Mouse (Mus musculus) stomach, postnatal 0 days (tissue): ENCODE results near the gene Foxn1. TPM values are rescaled to one million over a fixed set of nuclear protein-coding genes. Genes with fewer than 3 reads are reported as not detected.

Source experiments
- ATAC-seq: fragments of 200-750 bp; cut with Nextera tagmentation; 2 replicates; pipeline ENCODE4 v1.8.0; 2017; ENCODE audit not compliant: low FRiP score, low TSS enrichment
- DNase-seq: peaks from one replicate; pipeline ENCODE4 v3.0.0-alpha.2; 2016; ENCODE audit warnings: low spot score
- H3K27ac ChIP-seq: fragments of 300-500 bp; sonication (generic); replicated peaks from 2 replicates; pipeline ENCODE4 v1.5.1; 2014; ENCODE audit warnings: mild to moderate bottlenecking, control low read depth
- H3K27me3 ChIP-seq: fragments of 300-500 bp; sonication (generic); 2 replicates; pipeline ENCODE4 v1.6.1; 2014; ENCODE audit warnings: low read length; ENCODE audit not compliant: control insufficient read depth, insufficient read depth
- H3K36me3 ChIP-seq: fragments of 300-500 bp; sonication (generic); 2 replicates; pipeline ENCODE4 v1.6.1; 2014; ENCODE audit warnings: low read length, mixed read lengths; ENCODE audit not compliant: control insufficient read depth, insufficient read depth
- H3K4me1 ChIP-seq: fragments of 300-500 bp; sonication (generic); replicated peaks from 2 replicates; pipeline ENCODE4 v1.6.1; 2014; ENCODE audit warnings: antibody characterized with exemption; ENCODE audit not compliant: control insufficient read depth, insufficient read depth
- H3K4me2 ChIP-seq: fragments of 300-500 bp; sonication (generic); replicated peaks from 2 replicates; pipeline ENCODE4 v1.6.1; 2014; ENCODE audit warnings: low read depth, mild to moderate bottlenecking, control low read depth, moderate library complexity
- H3K4me3 ChIP-seq: fragments of 300-500 bp; sonication (generic); 2 replicates; pipeline ENCODE4 v1.5.1; 2014; ENCODE audit warnings: low read depth, low read length, control low read depth
- H3K9ac ChIP-seq: fragments of 300-500 bp; sonication (generic); 2 replicates; pipeline ENCODE4 v1.6.1; 2014; ENCODE audit warnings: mild to moderate bottlenecking, low read length, control low read depth, mixed read lengths
- H3K9me3 ChIP-seq: fragments of 300-500 bp; sonication (generic); 2 replicates; pipeline ENCODE4 v1.6.1; 2016; ENCODE audit warnings: low read length; ENCODE audit not compliant: control insufficient read depth
- CTCF ChIP-seq: IDR thresholded peaks from 2 replicates; pipeline ENCODE4 v1.5.1; 2016; ENCODE audit warnings: antibody characterized with exemption, low read depth, mild to moderate bottlenecking, moderate library complexity
- EP300 ChIP-seq: optimal IDR thresholded peaks from 2 replicates; pipeline ENCODE3; 2016; ENCODE audit warnings: antibody characterized with exemption
- WGBS: fragments of 180-500 bp; shearing (Covaris S2); extraction: QIAGEN DNeasy Blood & Tissue Kit; methylation state at CpG from one replicate; pipeline ENCODE4 v1.1.7; 2014; 5-methylcytosine and 5-hydroxymethylcytosine counted together
- polyA plus RNA-seq: library from polyadenylated mRNA; unstranded; fragments of >200 nt; fragmentation: Nextera tagmentation; extraction: Ambion mirVana; gene quantifications from 2 replicates; pipeline ENCODE4 v1.2.1, GENCODE M21; 2015

The Foxn1 gene
- polyA plus RNA-seq, 1 experiment from 2014 or later: 1.9 TPM

DNA sequence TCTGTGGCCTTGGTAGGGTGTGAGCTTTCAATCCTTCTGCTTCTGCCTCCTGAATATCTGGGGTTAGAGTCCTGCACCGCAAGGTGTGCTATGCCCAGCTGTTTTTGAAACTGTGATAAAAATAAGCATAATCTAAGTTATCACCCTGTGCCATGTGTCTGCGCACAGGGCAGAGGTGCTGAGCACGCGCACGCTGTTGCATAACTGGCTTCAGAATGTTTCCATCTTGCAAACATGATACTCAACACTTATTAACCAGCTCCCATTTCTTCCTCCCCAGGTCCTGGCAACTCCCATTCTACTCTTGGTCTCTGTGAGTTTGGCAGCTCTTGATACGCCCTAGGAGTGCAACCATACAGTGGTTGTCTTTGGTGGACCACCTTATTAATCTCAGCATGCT, 41.3 kb upstream of the Foxn1 start:
- no peak overlapping the region for H3K27ac ChIP-seq
- 80% methylated on average over 6 of the region's 6 CpGs for WGBS
- ATAC-seq: no peak

DNA sequence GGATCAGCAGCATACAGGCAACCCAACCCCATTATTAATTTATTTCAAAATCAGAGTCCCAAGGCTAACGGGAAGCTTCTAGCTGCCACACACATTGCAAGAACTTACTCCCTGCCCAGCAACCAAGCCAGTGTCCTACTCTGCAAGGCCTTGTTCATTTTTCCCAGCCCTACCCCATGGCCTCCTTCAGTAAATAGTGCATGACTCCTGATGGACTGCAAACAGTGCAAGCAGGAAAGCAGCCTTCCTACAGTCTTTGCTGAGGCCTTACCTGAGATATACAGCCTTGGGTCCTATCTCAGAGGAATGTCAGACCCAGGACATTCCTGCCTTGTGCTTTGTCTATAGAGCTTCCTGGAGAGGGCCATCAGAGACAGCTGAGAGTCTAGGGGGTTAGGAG, 39.2 kb upstream of the Foxn1 start:
- Histone ChIP-seq H3K27me3 (no peaks in the 10 kb centered on the region), H3K4me1 (no peaks in the 10 kb centered on the region), H3K4me2 (no peak overlapping the region), H3K36me3 (no peaks in the 10 kb centered on the region), H3K27ac (no peak overlapping the region), H3K9ac (no peak overlapping the region), H3K4me3 (no peak overlapping the region), H3K9me3 (no peaks in the 10 kb centered on the region)
- DNase-seq (peak; percentile 59), ATAC-seq (peak; percentile 75)
- WGBS: 44% methylated on average over 1 of the region's 1 CpGs
- no peak for TF ChIP-seq CTCF
- TF ChIP-seq EP300: no peak

More for the DNA sequence above, 41.3 kb upstream of the Foxn1 start:
- Histone ChIP-seq H3K36me3 (no peaks in the 10 kb centered on the region), H3K4me1 (no peaks in the 10 kb centered on the region), H3K9me3 (no peaks in the 10 kb centered on the region), H3K4me2 (no peak overlapping the region), H3K9ac (no peak overlapping the region), H3K27me3 (no peaks in the 10 kb centered on the region), H3K4me3 (no peak overlapping the region)
- no peak for DNase-seq
- TF ChIP-seq EP300 (no peak), CTCF (no peak)

DNA sequence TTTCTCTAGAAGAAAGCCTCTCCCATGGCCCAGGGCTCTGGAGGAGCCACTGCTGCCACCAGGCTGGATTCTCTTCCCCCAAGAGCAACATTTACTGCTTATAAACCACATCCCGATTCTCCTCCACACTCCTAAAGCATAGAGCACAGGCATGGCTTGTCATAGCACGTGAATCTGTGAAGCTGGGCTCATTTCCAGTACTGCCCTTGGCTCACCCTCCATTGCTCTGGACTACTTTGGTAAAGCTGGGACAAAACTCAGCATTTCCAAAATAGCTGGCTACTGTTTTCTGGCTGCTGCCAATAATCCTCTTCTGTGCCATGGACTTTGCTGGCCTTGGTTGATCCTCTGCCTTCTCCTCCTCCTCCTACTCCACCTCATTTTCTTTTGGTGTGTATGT, 38.0 kb upstream of the Foxn1 start:
- ATAC-seq (no peak), DNase-seq (no peak)
- no peaks in the 10 kb centered on the region for H3K36me3 ChIP-seq
- H3K9me3 ChIP-seq: no peaks in the 10 kb centered on the region
- 43% methylated on average over 2 of the region's 2 CpGs for WGBS
- TF ChIP-seq EP300 (no peak), CTCF (no peak)
- H3K4me1 ChIP-seq: no peaks in the 10 kb centered on the region
- no peak overlapping the region for H3K9ac ChIP-seq
- no peak overlapping the region for H3K4me2 ChIP-seq
- no peak overlapping the region for H3K4me3 ChIP-seq
- no peaks in the 10 kb centered on the region for H3K27me3 ChIP-seq
- no peak overlapping the region for H3K27ac ChIP-seq

DNA sequence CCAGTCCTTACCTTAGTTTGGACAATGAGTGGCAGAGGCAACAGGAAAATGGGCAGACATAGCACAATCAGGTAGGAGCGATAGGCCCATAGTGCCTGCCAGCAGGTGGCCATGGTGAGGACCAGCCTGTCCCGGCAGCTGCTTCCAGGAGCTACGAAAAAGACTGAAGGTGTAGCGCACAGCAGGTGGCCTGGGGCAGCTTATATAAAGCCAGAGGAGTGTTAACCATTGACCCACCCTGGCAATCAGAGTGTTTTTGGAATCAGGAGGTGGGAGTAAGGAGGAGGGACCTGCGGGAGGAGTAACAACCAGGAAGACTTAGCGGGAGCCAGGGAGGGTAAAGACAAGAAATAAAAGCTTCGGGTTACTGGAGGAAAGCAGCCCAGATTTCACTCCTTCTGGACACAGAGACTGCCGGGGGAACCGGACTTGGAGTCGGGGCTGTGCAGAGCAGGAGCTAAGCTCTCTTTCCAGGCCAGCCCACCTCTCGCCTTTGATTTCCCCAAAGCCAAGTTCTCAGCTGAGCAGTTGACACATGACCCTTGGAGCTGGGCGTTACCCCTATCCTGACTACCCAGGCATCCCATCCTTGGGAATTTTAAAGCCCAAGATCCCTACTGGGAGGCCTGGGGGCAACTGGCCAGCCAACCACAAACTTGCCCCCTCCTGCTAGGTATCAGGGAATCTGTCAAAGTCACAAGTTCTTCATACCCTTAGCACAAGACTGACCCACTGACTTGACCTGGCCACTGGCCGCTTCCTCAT, 35.9 kb upstream of the Foxn1 start, which contains the start of gene Slc13a2:
Slc13a2 (minus strand) TSS at position 163 of the 765 bp plus-strand sequence.
- 27% methylated on average over 13 of the region's 13 CpGs for WGBS
- ATAC-seq: peak; percentile 46
- DNase-seq: peak; percentile 51
- Histone ChIP-seq H3K36me3 (no peaks in the 10 kb centered on the region), H3K4me3 (no peak within 1 kb of the TSS), H3K27me3 (no peaks in the 10 kb centered on the region), H3K9me3 (no peaks in the 10 kb centered on the region), H3K4me1 (no peaks in the 10 kb centered on the region), H3K27ac (peak within 1 kb of the TSS; percentile 24; the same call in 1 of the 2 replicates), H3K9ac (no peak within 1 kb of the TSS), H3K4me2 (no peak within 1 kb of the TSS)
- TF ChIP-seq CTCF (peak; percentile 55), EP300 (no peak)

DNA sequence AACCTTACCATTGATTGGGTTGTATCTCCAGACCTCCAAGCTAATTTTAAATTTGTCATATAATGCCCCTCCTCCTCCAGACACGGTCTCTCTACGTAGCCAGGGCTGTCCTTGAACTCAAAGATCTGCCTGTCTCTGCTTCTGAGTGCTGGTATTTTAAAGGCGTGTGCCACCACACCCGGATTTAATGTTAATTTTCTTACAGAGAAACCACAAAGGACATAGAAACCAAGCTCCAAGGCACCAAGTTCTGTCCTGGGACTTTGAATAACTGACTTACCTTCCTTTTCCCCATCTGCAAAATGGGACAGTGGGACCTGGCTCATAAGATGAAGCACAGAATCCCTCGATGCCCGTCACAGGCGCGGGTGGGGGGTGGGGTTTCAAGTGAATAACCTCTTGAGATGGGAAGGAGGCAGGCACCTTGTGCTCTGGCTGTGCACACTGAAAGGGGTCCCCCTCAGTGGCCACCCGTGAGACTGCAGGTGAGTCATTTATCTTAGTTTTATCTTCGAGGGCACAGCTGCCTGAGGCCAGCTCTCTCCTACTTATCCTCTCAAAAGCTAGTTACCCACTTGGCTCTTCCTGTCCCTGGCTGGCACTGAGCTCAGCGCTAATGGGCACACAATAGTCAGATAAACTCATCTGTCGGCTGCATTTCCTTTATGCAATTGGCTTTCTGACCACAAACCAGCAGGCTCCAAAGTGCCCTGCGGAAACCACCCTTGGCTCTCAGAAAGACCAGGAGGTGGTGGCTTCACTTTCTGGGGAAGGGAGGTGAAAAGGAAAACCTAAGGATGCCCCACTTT, 35.0 kb upstream of the Foxn1 start:
- H3K36me3 ChIP-seq: no peaks in the 10 kb centered on the region
- H3K4me1 ChIP-seq: no peaks in the 10 kb centered on the region
- DNase-seq (no peak), ATAC-seq (no peak)
- 58% methylated on average over 13 of the region's 13 CpGs for WGBS
- no peak overlapping the region for H3K9ac ChIP-seq
- no peaks in the 10 kb centered on the region for H3K27me3 ChIP-seq
- H3K4me2 ChIP-seq: no peak overlapping the region
- TF ChIP-seq CTCF (no peak), EP300 (no peak)
- no peak overlapping the region for H3K27ac ChIP-seq
- no peak overlapping the region for H3K4me3 ChIP-seq
- H3K9me3 ChIP-seq: no peaks in the 10 kb centered on the region
